Mouse (Mus musculus): Measurements from ENCODE around the gene Ube2ql1. TPM values are rescaled to one million over a fixed set of nuclear protein-coding genes. Genes with fewer than 3 reads are reported as not detected.
A peak's percentile ranks its signal among the peaks of the same experiment; 100 is the strongest.

Ube2ql1 gene
- polyA plus RNA-seq, 1 experiment from 2014 or later, result 3.6 TPM

DNA sequence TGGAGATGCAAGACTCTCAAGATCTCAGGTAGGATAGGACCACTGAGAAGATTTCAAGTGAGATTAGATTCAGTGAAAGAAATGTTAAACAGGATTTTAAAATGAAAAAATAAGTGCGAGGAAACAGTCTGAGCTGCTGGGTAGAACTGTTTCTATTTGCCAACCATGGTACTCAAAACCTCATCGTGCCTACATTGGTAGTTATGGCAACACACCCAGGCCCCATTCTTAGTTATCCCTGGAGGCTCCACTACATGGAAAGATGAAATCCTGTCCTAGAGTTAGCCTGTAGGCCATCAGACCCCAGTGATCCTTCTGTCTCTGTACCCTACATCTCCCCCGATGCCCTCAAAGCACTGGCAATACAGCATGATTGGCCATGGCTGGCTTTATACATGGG is 14.3 kb downstream of the Ube2ql1 start:
- DNase-seq (ENCODE audit: low spot score) (no peak), ATAC-seq (replicated peaks; ENCODE audit: low FRiP score) (no peak)
- Histone ChIP-seq H3K4me3 (ENCODE audit: low read depth, low read length) (no peak overlapping the region), H3K4me1 (replicated peaks; ENCODE audit: control insufficient read depth, insufficient read depth, low read length) (no peaks in the 10 kb centered on the region; the same call in 1 of the 2 replicates), H3K27ac (ENCODE audit: low read depth, low read length) (no peak overlapping the region), H3K27me3 (ENCODE audit: control insufficient read depth, insufficient read depth, low read length) (no peaks in the 10 kb centered on the region), H3K9ac (ENCODE audit: low read length) (no peak overlapping the region), H3K9me3 (ENCODE audit: control insufficient read depth, low read length) (no peaks in the 10 kb centered on the region), H3K4me2 (ENCODE audit: low read depth, low read length, severe bottlenecking) (no peak overlapping the region), H3K36me3 (ENCODE audit: control insufficient read depth, insufficient read depth, low read length) (no peaks in the 10 kb centered on the region)
- WGBS, result 93% methylated on average over 3 of the region's 3 CpGs

DNA sequence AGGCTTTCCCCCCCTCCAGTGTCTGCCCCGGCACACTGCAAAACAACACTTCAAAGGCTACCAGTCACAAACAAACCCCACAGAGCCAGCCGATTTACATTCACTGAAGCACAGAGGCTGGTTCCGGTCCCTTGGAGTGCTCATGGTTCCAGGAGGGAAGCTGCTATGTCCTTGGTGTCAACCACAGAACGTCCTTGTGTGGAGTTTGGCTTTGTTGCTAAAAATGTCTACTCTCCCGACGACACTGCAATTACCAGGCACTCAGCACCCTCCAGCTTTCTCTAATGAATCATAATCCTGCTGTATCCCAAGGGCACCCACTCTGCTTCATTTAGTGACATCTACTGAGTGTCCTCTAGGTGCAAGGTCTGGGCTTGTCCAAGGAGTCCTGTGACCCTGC is 18.5 kb downstream of the Ube2ql1 start:
- ATAC-seq (replicated peaks; ENCODE audit: low FRiP score) (no peak), DNase-seq (ENCODE audit: low spot score) (no peak)
- no peak overlapping the region for H3K27ac ChIP-seq (ENCODE audit: low read depth, low read length)
- no peak overlapping the region for H3K4me2 ChIP-seq (ENCODE audit: low read depth, low read length, severe bottlenecking)
- WGBS, result 28% methylated on average over 6 of the region's 6 CpGs
- no peak overlapping the region for H3K4me3 ChIP-seq (ENCODE audit: low read depth, low read length)
- no peaks in the 10 kb centered on the region for H3K27me3 ChIP-seq (ENCODE audit: control insufficient read depth, insufficient read depth, low read length)
- H3K9me3 ChIP-seq (ENCODE audit: control insufficient read depth, low read length), result no peaks in the 10 kb centered on the region
- H3K4me1 ChIP-seq (replicated peaks; ENCODE audit: control insufficient read depth, insufficient read depth, low read length), result peaks cover 6% of the 10 kb centered on the region; the same call in 1 of the 2 replicates
- no peak overlapping the region for H3K9ac ChIP-seq (ENCODE audit: low read length)
- H3K36me3 ChIP-seq (ENCODE audit: control insufficient read depth, insufficient read depth, low read length), result no peaks in the 10 kb centered on the region

DNA sequence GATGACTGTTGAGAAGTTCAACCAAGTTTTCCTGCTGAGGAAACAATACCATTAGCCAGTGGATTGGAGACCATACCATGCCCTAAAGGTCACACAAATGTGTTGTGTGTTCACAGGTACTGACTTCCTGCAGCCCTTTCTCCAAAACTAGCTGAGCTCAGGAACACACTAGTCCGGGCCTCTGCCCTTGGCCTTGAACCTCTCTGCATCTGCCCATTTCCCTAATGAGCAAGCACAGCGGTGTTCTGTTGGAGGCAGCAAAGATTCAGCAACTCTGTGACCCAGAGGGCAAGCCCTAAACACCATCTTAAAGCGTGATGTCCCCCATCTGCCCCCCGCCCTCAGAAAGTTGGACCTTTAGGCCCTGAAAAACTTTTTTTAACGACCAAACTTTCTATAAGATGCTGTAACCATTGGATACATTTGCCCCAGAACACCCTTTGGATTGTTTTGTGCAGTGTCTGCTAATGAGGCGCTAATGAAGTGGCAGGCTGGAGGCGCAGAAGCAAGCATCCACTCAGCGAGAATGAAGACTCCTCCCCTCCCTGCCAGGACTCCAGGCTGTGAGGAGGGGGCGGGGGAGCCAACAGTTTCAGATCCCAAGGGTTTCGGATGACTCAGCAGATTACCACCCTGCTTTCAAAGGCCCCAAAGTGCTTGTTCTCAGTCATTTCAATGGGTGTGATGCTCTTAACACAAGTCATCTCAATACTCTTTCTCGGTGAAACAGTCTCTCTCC is 21.7 kb downstream of the Ube2ql1 start:
- Histone ChIP-seq H3K27me3 (ENCODE audit: control insufficient read depth, insufficient read depth, low read length) (no peaks in the 10 kb centered on the region), H3K4me1 (replicated peaks; ENCODE audit: control insufficient read depth, insufficient read depth, low read length) (peaks cover 6% of the 10 kb centered on the region; the same call in 1 of the 2 replicates), H3K27ac (ENCODE audit: low read depth, low read length) (no peak overlapping the region), H3K9me3 (ENCODE audit: control insufficient read depth, low read length) (no peaks in the 10 kb centered on the region), H3K4me3 (ENCODE audit: low read depth, low read length) (no peak overlapping the region), H3K9ac (ENCODE audit: low read length) (no peak overlapping the region), H3K4me2 (ENCODE audit: low read depth, low read length, severe bottlenecking) (no peak overlapping the region), H3K36me3 (ENCODE audit: control insufficient read depth, insufficient read depth, low read length) (no peaks in the 10 kb centered on the region)
- ATAC-seq (replicated peaks; ENCODE audit: low FRiP score) (peak; percentile 88), DNase-seq (ENCODE audit: low spot score) (peak; percentile 85)
- WGBS, result 7% methylated on average over 11 of the region's 11 CpGs

GRCm38 (mm10) chr13:69708236-69708635 is 31.5 kb downstream of the Ube2ql1 start:
- ATAC-seq (replicated peaks; ENCODE audit: low FRiP score), result no peak

DNA sequence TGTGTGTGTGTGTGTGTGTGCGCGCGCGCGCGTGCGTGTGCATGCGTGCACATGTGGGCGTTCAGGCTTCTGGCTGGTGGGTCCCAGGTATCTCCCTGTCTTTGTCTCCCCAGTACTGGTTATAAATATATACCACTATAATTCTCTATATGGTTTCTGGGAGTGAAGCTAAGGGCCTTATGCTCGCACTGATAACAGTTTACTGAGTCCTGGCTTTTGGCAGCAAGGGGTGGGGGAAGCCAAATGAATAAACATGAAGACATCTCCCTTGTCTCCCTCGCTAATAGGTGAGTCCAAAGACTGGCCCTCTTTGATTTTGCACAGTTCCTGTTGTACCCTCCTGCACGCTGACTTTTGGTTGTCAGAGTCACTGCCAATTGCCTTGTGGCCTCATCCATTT is 32.2 kb downstream of the Ube2ql1 start:
- no peak for DNase-seq (ENCODE audit: low spot score)
- H3K36me3 ChIP-seq (ENCODE audit: control insufficient read depth, insufficient read depth, low read length), result no peaks in the 10 kb centered on the region
- H3K27me3 ChIP-seq (ENCODE audit: control insufficient read depth, insufficient read depth, low read length), result no peaks in the 10 kb centered on the region
- H3K27ac ChIP-seq (ENCODE audit: low read depth, low read length), result no peak overlapping the region
- no peak overlapping the region for H3K9ac ChIP-seq (ENCODE audit: low read length)
- H3K4me2 ChIP-seq (ENCODE audit: low read depth, low read length, severe bottlenecking), result no peak overlapping the region
- no peak overlapping the region for H3K4me3 ChIP-seq (ENCODE audit: low read depth, low read length)
- WGBS, result 92% methylated on average over 12 of the region's 12 CpGs
- H3K4me1 ChIP-seq (replicated peaks; ENCODE audit: control insufficient read depth, insufficient read depth, low read length), result no peaks in the 10 kb centered on the region
- H3K9me3 ChIP-seq (ENCODE audit: control insufficient read depth, low read length), result no peaks in the 10 kb centered on the region
- ATAC-seq (replicated peaks; ENCODE audit: low FRiP score), result no peak

More at GRCm38 (mm10) chr13:69708236-69708635, 31.5 kb downstream of the Ube2ql1 start:
- Histone ChIP-seq H3K9ac (ENCODE audit: low read length) (no peak overlapping the region), H3K9me3 (ENCODE audit: control insufficient read depth, low read length) (no peaks in the 10 kb centered on the region), H3K4me3 (ENCODE audit: low read depth, low read length) (no peak overlapping the region), H3K27ac (ENCODE audit: low read depth, low read length) (no peak overlapping the region), H3K27me3 (ENCODE audit: control insufficient read depth, insufficient read depth, low read length) (no peaks in the 10 kb centered on the region), H3K4me1 (replicated peaks; ENCODE audit: control insufficient read depth, insufficient read depth, low read length) (no peaks in the 10 kb centered on the region), H3K36me3 (ENCODE audit: control insufficient read depth, insufficient read depth, low read length) (no peaks in the 10 kb centered on the region), H3K4me2 (ENCODE audit: low read depth, low read length, severe bottlenecking) (no peak overlapping the region)
- DNase-seq (ENCODE audit: low spot score), result no peak
- 94% methylated on average over 7 of the region's 7 CpGs for WGBS

GRCm38 (mm10) chr13:69706919-69707318 is 32.8 kb downstream of the Ube2ql1 start:
- H3K27me3 ChIP-seq (ENCODE audit: control insufficient read depth, insufficient read depth, low read length), result no peaks in the 10 kb centered on the region
- no peak overlapping the region for H3K9ac ChIP-seq (ENCODE audit: low read length)
- no peak overlapping the region for H3K4me2 ChIP-seq (ENCODE audit: low read depth, low read length, severe bottlenecking)
- H3K4me3 ChIP-seq (ENCODE audit: low read depth, low read length), result no peak overlapping the region
- no peak for DNase-seq (ENCODE audit: low spot score)
- 74% methylated on average over 2 of the region's 2 CpGs for WGBS
- H3K27ac ChIP-seq (ENCODE audit: low read depth, low read length), result no peak overlapping the region
- ATAC-seq (replicated peaks; ENCODE audit: low FRiP score), result no peak
- H3K9me3 ChIP-seq (ENCODE audit: control insufficient read depth, low read length), result no peaks in the 10 kb centered on the region
- no peaks in the 10 kb centered on the region for H3K4me1 ChIP-seq (replicated peaks; ENCODE audit: control insufficient read depth, insufficient read depth, low read length)
- no peaks in the 10 kb centered on the region for H3K36me3 ChIP-seq (ENCODE audit: control insufficient read depth, insufficient read depth, low read length)

DNA sequence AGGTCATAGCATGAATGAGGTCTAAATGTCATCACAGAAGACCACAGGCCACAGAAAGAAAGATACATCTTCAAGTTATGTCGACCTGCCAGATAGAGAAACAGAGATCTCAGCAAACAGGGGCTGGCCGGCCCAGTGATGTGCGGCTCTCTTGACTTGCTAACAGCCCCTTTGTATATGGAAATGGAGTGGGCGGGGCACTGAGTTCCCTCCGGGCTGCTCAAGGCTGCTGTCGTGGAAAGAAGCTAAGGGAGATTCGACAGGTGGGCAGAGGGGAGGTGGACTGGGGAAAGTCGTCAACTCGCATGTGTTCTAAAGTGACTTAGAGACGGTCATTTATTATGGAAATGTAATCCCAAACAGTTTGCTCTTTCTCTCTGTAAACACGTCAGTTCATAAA is 36.2 kb downstream of the Ube2ql1 start:
- no peak overlapping the region for H3K4me2 ChIP-seq (ENCODE audit: low read depth, low read length, severe bottlenecking)
- no peak for DNase-seq (ENCODE audit: low spot score)
- no peak overlapping the region for H3K4me3 ChIP-seq (ENCODE audit: low read depth, low read length)
- no peaks in the 10 kb centered on the region for H3K9me3 ChIP-seq (ENCODE audit: control insufficient read depth, low read length)
- no peak overlapping the region for H3K9ac ChIP-seq (ENCODE audit: low read length)
- no peaks in the 10 kb centered on the region for H3K36me3 ChIP-seq (ENCODE audit: control insufficient read depth, insufficient read depth, low read length)
- H3K4me1 ChIP-seq (replicated peaks; ENCODE audit: control insufficient read depth, insufficient read depth, low read length), result no peaks in the 10 kb centered on the region
- no peak for ATAC-seq (replicated peaks; ENCODE audit: low FRiP score)
- H3K27me3 ChIP-seq (ENCODE audit: control insufficient read depth, insufficient read depth, low read length), result no peaks in the 10 kb centered on the region
- WGBS, result 26% methylated on average over 11 of the region's 11 CpGs
- H3K27ac ChIP-seq (ENCODE audit: low read depth, low read length), result no peak overlapping the region

DNA sequence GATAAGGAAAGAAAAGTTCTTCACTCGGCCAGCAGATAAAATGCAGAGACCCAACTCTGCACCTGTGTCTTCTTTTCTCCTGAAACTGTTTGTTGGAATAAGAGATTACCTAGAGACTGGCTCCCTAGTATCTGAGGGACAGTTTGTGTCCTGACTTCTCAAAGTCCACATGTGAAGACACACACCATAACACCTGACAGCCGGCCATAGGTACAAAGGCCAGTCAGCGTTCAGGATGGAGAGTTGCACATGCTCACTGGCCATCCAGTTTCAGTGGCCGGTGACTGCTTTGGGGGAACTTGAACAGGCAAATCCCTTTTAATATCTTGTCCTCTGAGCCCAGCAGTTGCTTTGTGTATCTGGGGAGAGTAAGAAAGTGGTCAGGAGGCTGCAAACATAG is 38.3 kb downstream of the Ube2ql1 start:
- Histone ChIP-seq H3K4me2 (ENCODE audit: low read depth, low read length, severe bottlenecking) (no peak overlapping the region), H3K27me3 (ENCODE audit: control insufficient read depth, insufficient read depth, low read length) (no peaks in the 10 kb centered on the region), H3K4me1 (replicated peaks; ENCODE audit: control insufficient read depth, insufficient read depth, low read length) (no peaks in the 10 kb centered on the region), H3K27ac (ENCODE audit: low read depth, low read length) (no peak overlapping the region), H3K9me3 (ENCODE audit: control insufficient read depth, low read length) (no peaks in the 10 kb centered on the region), H3K36me3 (ENCODE audit: control insufficient read depth, insufficient read depth, low read length) (no peaks in the 10 kb centered on the region), H3K4me3 (ENCODE audit: low read depth, low read length) (no peak overlapping the region), H3K9ac (ENCODE audit: low read length) (no peak overlapping the region)
- ATAC-seq (replicated peaks; ENCODE audit: low FRiP score) (no peak), DNase-seq (ENCODE audit: low spot score) (no peak)
- WGBS, result 82% methylated on average over 4 of the region's 4 CpGs

DNA sequence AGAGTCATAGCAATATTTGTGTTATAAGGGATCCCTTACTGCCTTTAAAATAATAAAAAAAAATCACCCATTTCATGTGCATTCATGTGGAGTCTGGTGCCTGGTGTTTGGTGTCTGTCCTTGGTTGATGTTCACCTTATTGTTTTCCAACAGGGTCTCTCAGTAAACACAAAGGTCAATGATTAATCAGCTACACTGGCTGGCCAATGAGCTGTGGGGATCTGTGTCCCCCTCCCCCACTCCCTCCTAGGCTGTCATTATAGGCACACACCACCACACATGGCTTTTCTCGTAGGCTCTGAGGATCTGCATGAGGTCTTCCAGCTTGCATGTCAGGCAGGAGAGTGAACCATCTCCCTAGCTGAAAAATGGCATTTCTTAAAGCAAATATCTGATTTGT is 38.9 kb downstream of the Ube2ql1 start:
- H3K4me3 ChIP-seq (ENCODE audit: low read depth, low read length), result no peak overlapping the region
- ATAC-seq (replicated peaks; ENCODE audit: low FRiP score), result no peak
- no peaks in the 10 kb centered on the region for H3K27me3 ChIP-seq (ENCODE audit: control insufficient read depth, insufficient read depth, low read length)
- no peak overlapping the region for H3K4me2 ChIP-seq (ENCODE audit: low read depth, low read length, severe bottlenecking)
- 46% methylated on average over 1 of the region's 1 CpGs for WGBS
- H3K4me1 ChIP-seq (replicated peaks; ENCODE audit: control insufficient read depth, insufficient read depth, low read length), result no peaks in the 10 kb centered on the region
- H3K9ac ChIP-seq (ENCODE audit: low read length), result no peak overlapping the region
- no peak overlapping the region for H3K27ac ChIP-seq (ENCODE audit: low read depth, low read length)
- no peak for DNase-seq (ENCODE audit: low spot score)
- H3K9me3 ChIP-seq (ENCODE audit: control insufficient read depth, low read length), result no peaks in the 10 kb centered on the region
- H3K36me3 ChIP-seq (ENCODE audit: control insufficient read depth, insufficient read depth, low read length), result no peaks in the 10 kb centered on the region
